Comparison of ENCODE assay signal across 7 mouse cellular contexts in genomic region chr19:32787388-32787787, GRCm38 (mm10). TPM values are rescaled to one million over a fixed set of nuclear protein-coding genes. Genes with fewer than 3 reads are reported as not detected.
DNase-seq lines count a peak whose midpoint lies in the region; TF ChIP-seq lines count a peak whose summit lies in the region.
"Not testable (repeated sequence)": the region's sequence is repeated elsewhere in the genome, so short reads cannot be mapped to it uniquely, and the experiment has no call there.

No protein-coding gene starts in this region.

- H3K27me3 ChIP-seq in kidney, adult 2 months (replicated peaks; ENCODE audit: control insufficient read depth, insufficient read depth, low read length), result not testable (repeated sequence)

- peak overlapping the region; percentile 44 for H3K27ac ChIP-seq in brown adipose tissue, adult 24 weeks (replicated peaks; ENCODE audit: low read depth, low read length)
- H3K27ac ChIP-seq in kidney, adult 2 months (ENCODE audit: insufficient read depth, low read depth, low read length), result not testable (repeated sequence)
- H3K27ac ChIP-seq in macrophage, result peak overlapping the region; percentile 45

- peaks cover 26% of the 10 kb centered on the region for H3K4me1 ChIP-seq in brown adipose tissue, adult 24 weeks (ENCODE audit: control insufficient read depth, insufficient read depth, insufficient read length, low read length)
- H3K4me1 ChIP-seq in kidney, adult 2 months (ENCODE audit: control insufficient read depth, insufficient read depth, low read length), result peaks cover 19% of the 10 kb centered on the region; the same call in 1 of the 2 replicates

- H3K4me3 ChIP-seq in brown adipose tissue, adult 24 weeks (ENCODE audit: insufficient read depth, low read depth, low read length); kidney, adult 2 months (ENCODE audit: insufficient read depth, low read depth, low read length); macrophage (ENCODE audit: inconsistent target): not testable (repeated sequence)

- not testable (repeated sequence) for TF ChIP-seq POLR2A in kidney, adult 2 months (IDR thresholded peaks at IDR 0.05; ENCODE audit: low read depth, low read length)

- 25% methylated on average over 4 of the region's 4 CpGs for WGBS in kidney, adult 2 months
- WGBS in macrophage (ENCODE audit: missing documents), result 14% methylated on average over 4 of the region's 4 CpGs

- not testable (repeated sequence) for TF ChIP-seq CTCF in kidney, adult 2 months (conservative IDR thresholded peaks at IDR 0.05; ENCODE audit: insufficient read depth, insufficient read length, low read depth, low read length)

- H3K79me2 ChIP-seq in macrophage (ENCODE audit: inconsistent target), result peaks cover 99% of the 10 kb centered on the region

- peak; percentile 8 for DNase-seq in CD4-positive, CD25-positive, alpha-beta regulatory T cell, adult 2 months (ENCODE audit: low read depth, low spot score)
- peak; percentile 95 for DNase-seq in heart, adult 11 months
- DNase-seq in kidney, adult 2 months, result peak; percentile 19
- DNase-seq in layer of hippocampus, adult 11-12 months (ENCODE audit: low spot score), result peak; percentile 17
- DNase-seq in yolk sac, embryonic 10.5 days (ENCODE audit: low spot score), result peak; percentile 35

- not testable (repeated sequence) for H3K36me3 ChIP-seq in kidney, adult 2 months (ENCODE audit: control insufficient read depth, insufficient read depth, low read length); macrophage (ENCODE audit: inconsistent target)

RNA-seq across cellular contexts. Expression of gene Pten, which starts 30.1 kb away (rescaled TPM):
- 44.8 and 50.0 TPM in 2 replicates for polyA plus RNA-seq in brown adipose tissue, adult 24 weeks (2012; ENCODE audit: insufficient read depth, insufficient read length, missing spikeins)
- polyA plus RNA-seq in kidney, adult 2 months (2012; rRNA removed), result 12.8 and 15.2 TPM in 2 replicates
- 100 to 1,000 TPM in 15 of 26 experiments, 10 to 100 TPM in 11; 39.0 to 148 (median 112) TPM for total RNA-seq in macrophage (2018; cell fraction: chromatin; rRNA removed)
- total RNA-seq in macrophage (2018; cell fraction: cytosol; rRNA removed), result 10 to 100 TPM; 42.6 to 69.1 (median 60.0) TPM
- total RNA-seq in macrophage (2018; cell fraction: nucleus; rRNA removed), result 100 to 1,000 TPM in 9 of 26 experiments, 10 to 100 TPM in 17; 42.5 to 152 (median 84.4) TPM
- polyA plus RNA-seq in macrophage (2018), result 29.6 to 30.5 TPM (median 30.4 TPM) in 3 replicates

RNA-seq across cellular contexts. Expression of gene Atad1, which starts 47.8 kb away (rescaled TPM):
- 54.7 and 58.3 TPM in 2 replicates for polyA plus RNA-seq in brown adipose tissue, adult 24 weeks (2012; ENCODE audit: insufficient read depth, insufficient read length, missing spikeins)
- 16.0 and 25.0 TPM in 2 replicates for polyA plus RNA-seq in kidney, adult 2 months (2012; rRNA removed)
- total RNA-seq in macrophage (2018; cell fraction: chromatin; rRNA removed), result 100 to 1,000 TPM in 1 of 26 experiments, 10 to 100 TPM in 25; 25.3 to 161 (median 56.5) TPM
- 10 to 100 TPM; 52.6 to 75.1 (median 61.2) TPM for total RNA-seq in macrophage (2018; cell fraction: cytosol; rRNA removed)
- total RNA-seq in macrophage (2018; cell fraction: nucleus; rRNA removed), result 100 to 1,000 TPM in 12 of 26 experiments, 10 to 100 TPM in 14; 50.2 to 195 (median 95.8) TPM
- polyA plus RNA-seq in macrophage (2018), result 49.6 to 65.6 TPM (median 57.5 TPM) in 3 replicates

Comparison
In these comparisons a context has a peak if more than half of its experiments do, and no peak if none do; other contexts are left out.
1. DNase-seq: peak in every context shown above with its lines; median percentile 95 in heart, adult 11 months; 35 in yolk sac, embryonic 10.5 days; 19 in kidney, adult 2 months; 17 in layer of hippocampus, adult 11-12 months; 8 in CD4-positive, CD25-positive, alpha-beta regulatory T cell, adult 2 months.